Mouse (Mus musculus) heart, embryonic 13.5 days (tissue): ENCODE data around the gene Mme. TPM values are rescaled to one million over a fixed set of nuclear protein-coding genes. Genes with fewer than 3 reads are reported as not detected.
A peak's percentile ranks its signal among the peaks of the same experiment; 100 is the strongest.

Source experiments
- ATAC-seq: fragments of 200-750 bp; cut with Nextera tagmentation; 2 replicates; pipeline ENCODE4 v1.8.0; 2017; ENCODE audit warnings: moderate TSS enrichment; ENCODE audit not compliant: insufficient number of reproducible peaks, low FRiP score, low TSS enrichment; ENCODE audit errors: extremely low read depth
- H3K27ac ChIP-seq: fragments of 300-500 bp; sonication (generic); replicated peaks from 2 replicates; pipeline ENCODE4 v1.5.1; 2015; ENCODE audit warnings: moderate library complexity, mild to moderate bottlenecking, inconsistent platforms
- H3K27me3 ChIP-seq: fragments of 300-500 bp; sonication (generic); replicated peaks from 2 replicates; pipeline ENCODE4 v1.6.1; 2015; ENCODE audit warnings: mild to moderate bottlenecking, inconsistent platforms
- H3K36me3 ChIP-seq: fragments of 300-500 bp; sonication (generic); 2 replicates; pipeline ENCODE4 v1.6.1; 2015; ENCODE audit warnings: mild to moderate bottlenecking, inconsistent platforms
- H3K4me1 ChIP-seq: fragments of 300-500 bp; sonication (generic); 2 replicates; pipeline ENCODE4 v1.6.1; 2015; ENCODE audit warnings: inconsistent platforms
- H3K4me2 ChIP-seq: fragments of 300-500 bp; sonication (generic); 2 replicates; pipeline ENCODE4 v1.6.1; 2015; ENCODE audit warnings: inconsistent platforms, mild to moderate bottlenecking, moderate library complexity
- H3K4me3 ChIP-seq: fragments of 300-500 bp; sonication (generic); 2 replicates; pipeline ENCODE4 v1.5.1; 2015; ENCODE audit warnings: moderate library complexity, mild to moderate bottlenecking, inconsistent platforms
- H3K9ac ChIP-seq: fragments of 300-500 bp; sonication (generic); 2 replicates; pipeline ENCODE4 v1.6.1; 2015; ENCODE audit warnings: inconsistent platforms, mild to moderate bottlenecking, moderate library complexity
- H3K9me3 ChIP-seq: fragments of 300-500 bp; sonication (generic); 2 replicates; pipeline ENCODE4 v1.6.1; 2016; ENCODE audit warnings: inconsistent platforms
- WGBS: fragments of 180-500 bp; shearing (Covaris S2); methylation state at CpG from one replicate; pipeline ENCODE4 v1.1.7; 2015; ENCODE audit warnings: mixed read lengths; 5-methylcytosine and 5-hydroxymethylcytosine counted together
- polyA plus RNA-seq: library from polyadenylated mRNA; unstranded; fragments of >200 nt; fragmentation: Nextera tagmentation; extraction: Ambion mirVana; gene quantifications from 2 replicates; pipeline ENCODE4 v1.2.1, GENCODE M21; 2015

The Mme gene
- polyA plus RNA-seq, 1 experiment from 2014 or later: 6.6 TPM

GRCm38 (mm10) chr3:63350704-63351103 is 109.4 kb downstream of the Mme start:
- Histone ChIP-seq H3K27me3 (no peaks in the 10 kb centered on the region), H3K36me3 (no peaks in the 10 kb centered on the region; the same call in 1 of the 2 replicates), H3K4me2 (no peak overlapping the region), H3K9ac (no peak overlapping the region), H3K4me1 (peaks cover 5% of the 10 kb centered on the region), H3K27ac (0 out of 2 replicates have a peak overlapping the region, but pooled peaks have one; percentile 12), H3K9me3 (no peaks in the 10 kb centered on the region; the same call in 1 of the 2 replicates), H3K4me3 (no peak overlapping the region)
- WGBS: 47% methylated on average over 3 of the region's 3 CpGs
- ATAC-seq: no peak

- Histone ChIP-seq H3K27me3 (no peaks in the 10 kb centered on the region), H3K9me3 (no peaks in the 10 kb centered on the region; the same call in 1 of the 2 replicates), H3K9ac (no peak overlapping the region), H3K4me1 (peaks cover 5% of the 10 kb centered on the region), H3K36me3 (no peaks in the 10 kb centered on the region; the same call in 1 of the 2 replicates), H3K4me3 (no peak overlapping the region), H3K27ac (no peak overlapping the region), H3K4me2 (no peak overlapping the region)
- WGBS: 72% methylated on average over 1 of the region's 1 CpGs
- no peak for ATAC-seq
These were observed 110.4 kb downstream of the Mme start for GRCm38 (mm10) chr3:63351680-63352260.

- 84% methylated on average over 1 of the region's 1 CpGs for WGBS
- Histone ChIP-seq H3K4me3 (no peak overlapping the region), H3K27me3 (no peaks in the 10 kb centered on the region), H3K4me2 (no peak overlapping the region), H3K36me3 (no peaks in the 10 kb centered on the region), H3K9me3 (no peaks in the 10 kb centered on the region), H3K9ac (no peak overlapping the region), H3K4me1 (no peaks in the 10 kb centered on the region), H3K27ac (no peak overlapping the region)
- ATAC-seq: no peak
These were observed 118.2 kb downstream of the Mme start for GRCm38 (mm10) chr3:63359512-63359911.

- no peak overlapping the region for H3K9ac ChIP-seq
- 53% methylated on average over 2 of the region's 2 CpGs for WGBS
- no peaks in the 10 kb centered on the region for H3K9me3 ChIP-seq
- no peaks in the 10 kb centered on the region for H3K36me3 ChIP-seq
- H3K27me3 ChIP-seq: no peaks in the 10 kb centered on the region
- no peaks in the 10 kb centered on the region for H3K4me1 ChIP-seq
- no peak overlapping the region for H3K27ac ChIP-seq
- no peak overlapping the region for H3K4me2 ChIP-seq
- no peak for ATAC-seq
- no peak overlapping the region for H3K4me3 ChIP-seq
These were observed 143.7 kb downstream of the Mme start for GRCm38 (mm10) chr3:63384989-63385388.

GRCm38 (mm10) chr3:63390774-63391173 is 149.4 kb downstream of the Mme start:
- WGBS: 63% methylated on average over 2 of the region's 2 CpGs

GRCm38 (mm10) chr3:63391348-63391747 is 150.0 kb downstream of the Mme start:
- no peaks in the 10 kb centered on the region for H3K27me3 ChIP-seq
- no peak overlapping the region for H3K4me2 ChIP-seq
- no peak for ATAC-seq
- WGBS: 67% methylated on average over 2 of the region's 2 CpGs
- H3K9ac ChIP-seq: no peak overlapping the region
- no peak overlapping the region for H3K27ac ChIP-seq
- no peaks in the 10 kb centered on the region for H3K4me1 ChIP-seq
- H3K36me3 ChIP-seq: no peaks in the 10 kb centered on the region
- H3K9me3 ChIP-seq: no peaks in the 10 kb centered on the region
- H3K4me3 ChIP-seq: no peak overlapping the region

More at GRCm38 (mm10) chr3:63390774-63391173, 149.4 kb downstream of the Mme start:
- Histone ChIP-seq H3K27me3 (no peaks in the 10 kb centered on the region), H3K4me1 (no peaks in the 10 kb centered on the region), H3K4me3 (no peak overlapping the region), H3K36me3 (no peaks in the 10 kb centered on the region), H3K4me2 (no peak overlapping the region), H3K27ac (no peak overlapping the region), H3K9me3 (no peaks in the 10 kb centered on the region), H3K9ac (no peak overlapping the region)
- ATAC-seq: no peak

- Histone ChIP-seq H3K9me3 (no peaks in the 10 kb centered on the region), H3K36me3 (no peaks in the 10 kb centered on the region), H3K27ac (no peak overlapping the region), H3K4me1 (no peaks in the 10 kb centered on the region), H3K4me3 (no peak overlapping the region), H3K9ac (no peak overlapping the region), H3K4me2 (no peak overlapping the region), H3K27me3 (no peaks in the 10 kb centered on the region)
- WGBS: 66% methylated on average over 4 of the region's 4 CpGs
- ATAC-seq: no peak
These were observed 153.1 kb downstream of the Mme start for GRCm38 (mm10) chr3:63394424-63394941.

GRCm38 (mm10) chr3:63398171-63398570 is 156.8 kb downstream of the Mme start:
- no peaks in the 10 kb centered on the region for H3K36me3 ChIP-seq
- no peak for ATAC-seq
- H3K4me2 ChIP-seq: no peak overlapping the region
- H3K27ac ChIP-seq: no peak overlapping the region
- H3K9ac ChIP-seq: no peak overlapping the region
- H3K4me1 ChIP-seq: no peaks in the 10 kb centered on the region
- H3K4me3 ChIP-seq: no peak overlapping the region
- WGBS: 77% methylated on average over 4 of the region's 4 CpGs
- H3K9me3 ChIP-seq: no peaks in the 10 kb centered on the region
- no peaks in the 10 kb centered on the region for H3K27me3 ChIP-seq

- Histone ChIP-seq H3K9ac (no peak overlapping the region), H3K9me3 (no peaks in the 10 kb centered on the region), H3K4me3 (no peak overlapping the region), H3K4me2 (no peak overlapping the region), H3K27me3 (no peaks in the 10 kb centered on the region), H3K27ac (no peak overlapping the region), H3K36me3 (no peaks in the 10 kb centered on the region), H3K4me1 (no peaks in the 10 kb centered on the region)
- WGBS: 78% methylated on average over 3 of the region's 3 CpGs
- ATAC-seq: no peak
These were observed 165.1 kb downstream of the Mme start for GRCm38 (mm10) chr3:63406438-63406837.

GRCm38 (mm10) chr3:63411006-63411405 is 169.7 kb downstream of the Mme start:
- Histone ChIP-seq H3K27ac (no peak overlapping the region), H3K9me3 (no peaks in the 10 kb centered on the region), H3K36me3 (no peaks in the 10 kb centered on the region), H3K9ac (no peak overlapping the region), H3K4me1 (no peaks in the 10 kb centered on the region), H3K27me3 (no peaks in the 10 kb centered on the region), H3K4me3 (no peak overlapping the region), H3K4me2 (no peak overlapping the region)
- no peak for ATAC-seq
- WGBS: 87% methylated on average over 4 of the region's 4 CpGs

- Histone ChIP-seq H3K4me2 (no peak overlapping the region), H3K9me3 (no peaks in the 10 kb centered on the region), H3K4me1 (no peaks in the 10 kb centered on the region), H3K4me3 (no peak overlapping the region), H3K9ac (no peak overlapping the region), H3K27ac (no peak overlapping the region), H3K27me3 (no peaks in the 10 kb centered on the region), H3K36me3 (no peaks in the 10 kb centered on the region)
- WGBS: 70% methylated on average over 6 of the region's 6 CpGs
- ATAC-seq: no peak
These were observed 171.0 kb downstream of the Mme start for GRCm38 (mm10) chr3:63412220-63412937.
